Mouse (Mus musculus) gonadal fat pad, adult 2 months (tissue): ENCODE data around the gene Rps6. TPM values are rescaled to one million over a fixed set of nuclear protein-coding genes. Genes with fewer than 3 reads are reported as not detected.
"Not testable (repeated sequence)": the region's sequence is repeated elsewhere in the genome, so short reads cannot be mapped to it uniquely, and the experiment has no call there.

Experiments
- DNase-seq: peaks from one replicate; pipeline ENCODE4 v3.0.0-alpha.2; 2012; ENCODE audit warnings: low read depth
- polyA plus RNA-seq: library from polyadenylated mRNA; depleted of rRNA; stranded (reverse); fragments of >200 nt; gene quantifications from 2 replicates; pipeline ENCODE4 v1.2.3, GENCODE M21; 2012; rRNA removed

The Rps6 gene
- polyA plus RNA-seq, 1 experiment, result 658 TPM

GRCm38 (mm10) chr4:86852018-86852417, 5.2 kb downstream of the Rps6 start:
- DNase-seq, result no peak

- no peak for DNase-seq
Measured at GRCm38 (mm10) chr4:86851331-86851730, 5.9 kb downstream of the Rps6 start.

GRCm38 (mm10) chr4:86847246-86847645, 10.0 kb downstream of the Rps6 start:
- DNase-seq, result no peak

GRCm38 (mm10) chr4:86845384-86845783, 11.8 kb downstream of the Rps6 start:
- DNase-seq, result no peak

GRCm38 (mm10) chr4:86841141-86841540, 16.1 kb downstream of the Rps6 start:
- not testable (repeated sequence) for DNase-seq

GRCm38 (mm10) chr4:86831896-86832295, 25.3 kb downstream of the Rps6 start:
- no peak for DNase-seq

GRCm38 (mm10) chr4:86825143-86825542, 32.1 kb downstream of the Rps6 start:
- DNase-seq, result no peak

GRCm38 (mm10) chr4:86823169-86823568, 34.0 kb downstream of the Rps6 start:
- DNase-seq, result peak; percentile 8

GRCm38 (mm10) chr4:86814850-86815249, 42.4 kb downstream of the Rps6 start:
- no peak for DNase-seq

- DNase-seq, result no peak
Measured at GRCm38 (mm10) chr4:86810604-86811003, 46.6 kb downstream of the Rps6 start.

Other genes with a start within 250 kb of the Rps6 start
- gene Haus6, start 245.4 kb downstream of the Rps6 start, polyA plus RNA-seq, result 3.8 and 5.7 TPM in 2 replicates
- gene Plin2, start 187.4 kb downstream of the Rps6 start, polyA plus RNA-seq, result 124 and 416 TPM in 2 replicates
- gene Dennd4c, start 108.9 kb downstream of the Rps6 start, polyA plus RNA-seq, result 6.8 and 8.4 TPM in 2 replicates
- 17.0 and 24.9 TPM in 2 replicates for gene Acer2, start 17.0 kb upstream of the Rps6 start, polyA plus RNA-seq